Mouse (Mus musculus) adrenal gland, postnatal 4 days (tissue): Measurements from ENCODE around the gene Flvcr2. TPM values are rescaled to one million over a fixed set of nuclear protein-coding genes. Genes with fewer than 3 reads are reported as not detected.
"Not testable (repeated sequence)": the region's sequence is repeated elsewhere in the genome, so short reads cannot be mapped to it uniquely, and the experiment has no call there.

Experiments
- DNase-seq, 2 experiments: peaks; one replicate each; pipeline ENCODE4 v3.0.0; 2021 to 2022; ENCODE audit warnings: low spot score in 2 of 2, mixed read lengths in 2 of 2
- long read RNA-seq, 2 experiments: library from polyadenylated mRNA; stranded (forward); transcript quantifications; one replicate each; pipeline ENCODE4 v2.0.0; 2021
- total RNA-seq, 2 experiments: library from RNA; stranded (reverse); gene quantifications; 2 replicates each; pipeline ENCODE4 v1.2.3; 2021

Gene Flvcr2
- 1 to 10 TPM; 6.3 to 7.3 TPM for total RNA-seq
- long read RNA-seq, experiment 1, partial matches to known transcripts: 0 of 2 reads
- long read RNA-seq, experiment 1, other reads (novel, unspliced or antisense): 0 of 2 reads
- long read RNA-seq, experiment 2, transcript Flvcr2-201 (10 exons, 3,435 nt): major isoform, 10 of 14 reads
- long read RNA-seq, experiment 2, partial matches to known transcripts: 1 of 14 reads
- long read RNA-seq, experiment 2, other reads (novel, unspliced or antisense): 3 of 14 reads

DNA sequence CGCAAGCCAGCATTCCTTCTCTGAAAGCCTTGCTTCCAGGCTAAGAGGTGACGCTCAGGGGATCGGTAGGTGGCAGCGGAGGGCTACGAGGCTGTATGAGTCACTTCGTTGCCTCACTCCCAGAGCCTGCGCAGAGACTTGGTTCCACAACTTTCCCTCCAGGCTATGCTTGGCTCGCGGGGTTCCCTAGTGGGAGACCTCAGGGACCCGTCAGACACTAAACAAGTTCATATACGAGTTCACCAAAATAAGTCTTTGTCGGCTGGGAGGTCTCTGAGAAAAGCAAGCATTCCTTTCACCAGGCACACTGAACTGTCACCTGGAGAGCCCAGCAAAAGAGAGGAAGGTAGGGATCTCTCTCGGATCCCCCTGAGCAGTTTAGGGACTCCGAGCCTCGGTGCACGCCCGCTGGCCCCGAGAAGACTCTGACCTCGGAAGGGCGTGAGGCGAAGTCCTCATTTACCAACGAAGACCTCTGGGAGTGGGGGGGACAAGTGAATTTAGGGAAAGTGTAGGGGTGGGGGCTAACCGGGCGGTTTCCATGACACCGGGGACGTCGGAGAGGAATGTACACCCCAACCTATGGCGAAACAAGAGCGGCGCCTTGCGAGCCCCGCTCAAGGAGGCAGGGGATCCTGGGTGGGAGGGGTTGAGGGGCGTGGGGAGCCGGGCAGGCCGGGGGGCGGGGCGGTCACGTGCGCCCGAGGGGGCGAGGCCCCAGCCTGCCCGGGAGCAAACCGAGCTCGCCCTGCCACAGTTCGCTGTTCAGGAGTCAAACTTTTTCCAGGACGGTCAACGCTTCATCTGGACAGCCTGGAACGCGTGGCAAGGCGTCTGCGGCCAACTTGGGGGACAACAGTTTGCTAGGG lies at the start of gene Flvcr2:
Gene Flvcr2 (plus strand): TSS at position 713 of the 869 bp plus-strand sequence.
- peak; percentile 41 to 67 for DNase-seq

DNA sequence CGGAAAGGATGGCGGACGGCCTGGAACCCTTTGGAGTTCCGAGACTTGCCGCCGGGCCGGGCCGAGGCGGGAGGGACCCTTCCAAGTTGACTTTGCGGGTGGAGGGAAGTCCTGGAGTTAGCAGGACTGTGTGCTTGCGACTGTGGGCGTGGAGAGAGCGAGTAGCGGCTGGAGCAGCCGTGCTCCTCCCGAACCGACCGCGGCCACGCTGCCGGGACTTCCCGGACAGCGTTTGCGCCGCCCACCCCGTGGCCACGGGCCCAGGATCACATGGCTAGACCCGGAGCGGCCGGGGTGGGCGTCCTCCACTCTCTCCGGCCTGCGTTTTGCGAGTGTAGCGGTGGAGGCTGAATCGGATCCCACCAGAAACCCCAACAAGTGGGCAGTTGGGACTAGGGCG lies 48.2 kb upstream of the Flvcr2 start:
- DNase-seq: not testable (repeated sequence)

DNA sequence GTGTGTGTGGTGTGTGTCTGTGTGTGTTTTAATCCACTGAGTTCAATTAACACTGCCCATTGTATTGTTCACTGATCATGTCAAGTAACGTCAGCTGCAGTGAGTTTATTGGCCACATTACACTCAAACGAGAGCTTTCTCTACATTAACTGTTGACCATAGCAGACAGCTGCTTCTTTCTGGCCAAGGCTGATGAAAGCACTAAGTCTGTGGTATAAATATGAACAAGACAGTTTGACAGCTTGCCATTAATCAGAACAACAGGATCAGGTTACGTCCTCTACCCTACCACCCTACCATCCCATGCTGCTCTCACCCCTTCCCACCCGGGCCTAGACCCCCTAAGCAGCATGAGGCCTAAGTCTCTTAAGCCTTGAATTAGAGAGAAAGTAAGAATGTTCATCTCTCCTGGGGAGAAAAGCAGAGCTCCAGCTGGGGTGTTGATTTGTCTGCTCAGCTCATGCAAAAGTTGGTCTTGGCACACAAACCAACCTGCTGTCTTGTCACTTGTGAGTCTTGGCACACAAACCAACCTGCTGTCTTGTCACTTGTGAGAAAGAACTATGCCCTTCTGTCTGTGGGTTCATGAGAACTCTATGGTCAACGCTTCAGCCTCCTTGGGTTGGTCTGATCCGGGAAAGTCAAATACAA lies 46.0 kb upstream of the Flvcr2 start:
- DNase-seq: no peak

GRCm38 (mm10) chr12:85700842-85701223 lies 45.5 kb upstream of the Flvcr2 start:
- DNase-seq: no peak

GRCm38 (mm10) chr12:85702166-85703055 lies 43.9 kb upstream of the Flvcr2 start:
- DNase-seq: no peak

GRCm38 (mm10) chr12:85703507-85703906 lies 42.8 kb upstream of the Flvcr2 start:
- DNase-seq: no peak

DNA sequence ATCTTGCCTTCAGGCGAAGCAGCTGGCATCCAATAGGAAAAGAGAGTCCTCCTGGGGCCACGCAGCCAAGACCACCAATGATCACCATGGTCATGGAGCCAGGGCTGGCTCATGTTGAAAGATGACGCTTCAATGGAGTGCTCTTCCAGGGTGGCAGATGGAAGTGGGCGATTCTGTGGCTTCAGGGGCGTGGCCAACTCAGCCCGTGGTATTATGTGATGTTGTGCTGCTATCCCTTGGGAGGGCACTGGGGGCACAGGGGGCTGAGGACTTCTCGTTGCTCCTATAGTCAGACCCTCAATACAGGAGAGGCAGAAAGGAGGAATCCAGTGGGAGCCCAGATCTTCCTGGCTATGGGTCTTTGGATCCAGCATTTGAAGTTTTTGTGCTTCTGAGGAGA lies 41.8 kb upstream of the Flvcr2 start:
- DNase-seq: no peak

DNA sequence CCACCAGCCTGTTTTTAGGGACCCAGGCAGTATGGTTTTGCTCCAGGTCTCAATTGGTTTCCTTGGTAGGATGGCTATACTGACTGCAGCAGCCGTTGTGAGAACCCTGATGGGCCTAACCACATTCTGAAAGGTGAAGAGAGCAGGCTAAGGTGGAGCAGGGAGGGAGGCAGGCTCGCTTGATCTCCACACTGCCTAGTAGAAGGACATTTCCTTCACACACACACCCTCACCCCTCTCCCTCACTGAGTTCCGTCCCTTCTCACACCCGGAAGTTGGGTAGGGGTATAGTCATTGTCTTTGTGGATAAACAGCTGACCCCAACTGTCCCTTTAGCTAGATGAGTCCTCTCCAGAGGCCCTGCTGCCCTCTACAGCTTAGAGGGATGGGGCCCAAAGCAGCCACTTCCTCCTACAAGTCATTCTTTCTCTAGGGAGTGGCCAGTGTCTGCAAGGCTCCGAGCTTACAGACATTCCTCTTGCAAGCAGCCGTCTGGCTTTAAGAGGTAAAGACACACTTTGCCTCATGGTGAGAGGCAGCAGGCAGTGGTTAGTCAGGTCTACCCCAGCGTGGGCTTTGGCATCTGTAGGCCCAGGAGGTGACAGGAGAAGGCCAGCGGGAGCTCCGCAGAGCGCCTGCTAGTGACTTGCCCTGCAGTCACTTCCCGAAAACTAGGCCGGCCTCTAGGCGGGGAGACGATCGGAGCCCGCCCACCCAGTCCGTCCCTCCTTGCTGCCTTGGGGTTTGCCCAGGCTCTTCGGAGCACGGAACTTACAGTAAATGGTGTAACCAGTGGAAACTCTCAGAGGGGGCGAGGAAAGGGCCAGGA lies 41.1 kb upstream of the Flvcr2 start:
- peak; percentile 63 to 77 for DNase-seq

- DNase-seq: peak in 1 of 2 experiments; percentile 13
These were observed 40.4 kb upstream of the Flvcr2 start for GRCm38 (mm10) chr12:85705831-85706530.

GRCm38 (mm10) chr12:85706906-85707305 lies 39.4 kb upstream of the Flvcr2 start:
- DNase-seq: no peak

DNA sequence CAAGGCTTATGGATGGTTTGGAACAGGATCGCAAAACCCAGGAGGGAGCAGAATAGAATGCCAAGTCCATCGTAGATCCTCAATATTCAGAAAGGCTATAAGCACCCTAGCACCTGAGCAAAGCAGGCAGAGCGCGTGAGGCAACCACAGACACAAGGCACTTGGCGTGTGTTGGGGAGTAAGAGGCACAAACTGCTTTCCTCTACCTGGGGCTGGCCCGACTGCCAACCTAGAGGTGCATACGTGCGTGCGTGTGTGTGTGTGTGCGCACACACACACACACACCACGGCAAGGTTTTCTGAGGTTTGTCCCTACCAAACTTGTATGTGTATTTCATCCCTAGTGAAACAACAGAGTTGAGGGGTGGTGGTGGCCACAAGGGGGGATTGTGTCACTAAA lies 38.9 kb upstream of the Flvcr2 start:
- DNase-seq: no peak

DNA sequence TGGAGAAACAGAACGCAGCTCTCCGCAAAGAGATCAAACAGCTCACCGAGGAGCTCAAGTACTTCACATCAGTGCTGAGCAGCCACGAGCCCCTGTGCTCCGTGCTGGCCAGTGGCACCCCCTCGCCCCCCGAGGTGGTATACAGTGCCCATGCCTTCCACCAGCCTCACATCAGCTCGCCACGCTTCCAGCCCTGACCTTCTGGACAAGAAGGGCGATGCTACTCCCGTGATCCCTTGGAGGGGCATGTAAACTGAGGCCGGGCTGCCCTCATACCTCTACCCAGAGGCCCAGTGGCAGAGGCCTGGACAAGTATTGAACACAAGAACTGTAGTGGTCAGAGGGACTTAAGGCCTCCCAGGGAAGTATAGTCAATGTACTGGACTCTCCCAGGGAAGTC lies 37.8 kb upstream of the Flvcr2 start:
- no peak for DNase-seq

DNA sequence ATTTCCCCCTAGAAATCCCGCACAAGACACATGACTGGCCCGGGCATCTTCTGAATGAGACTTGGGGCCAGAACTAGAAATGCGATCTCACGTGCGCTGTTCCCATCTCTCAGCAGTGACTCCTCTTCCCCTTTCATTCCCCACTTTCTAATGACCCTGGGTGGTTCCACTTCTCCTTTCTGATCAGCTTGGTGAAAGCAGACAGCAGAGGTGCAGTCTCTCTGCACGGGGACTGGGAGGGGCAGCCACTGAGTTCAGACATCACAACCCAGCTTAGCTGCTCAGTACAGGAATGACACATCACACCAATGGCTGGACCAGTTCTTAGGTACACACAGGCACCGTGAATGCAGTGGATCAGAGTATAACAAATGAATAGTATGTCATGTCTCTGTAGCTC lies 35.6 kb upstream of the Flvcr2 start:
- no peak for DNase-seq

DNA sequence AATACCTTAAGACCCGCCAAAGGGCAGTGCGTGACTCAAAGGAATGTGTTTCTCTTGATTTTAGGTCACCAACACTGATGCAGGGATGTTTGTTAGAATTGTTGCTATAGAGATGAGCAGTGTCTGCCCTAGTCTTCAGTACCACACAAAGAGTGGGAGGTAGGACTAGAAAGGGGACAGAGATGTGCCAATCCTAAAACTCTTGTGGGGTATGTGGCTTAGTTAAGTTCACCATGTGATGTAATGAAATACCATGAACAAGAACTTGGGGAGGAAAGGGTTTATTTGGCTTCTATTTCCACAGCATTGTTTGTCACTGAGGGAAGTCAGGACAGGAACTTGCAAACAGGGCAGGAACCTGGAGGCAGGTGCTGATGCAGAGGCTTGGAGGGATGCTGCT lies 33.8 kb upstream of the Flvcr2 start:
- no peak for DNase-seq

- no peak for DNase-seq
These were observed 32.2 kb upstream of the Flvcr2 start for GRCm38 (mm10) chr12:85714126-85714525.

DNA sequence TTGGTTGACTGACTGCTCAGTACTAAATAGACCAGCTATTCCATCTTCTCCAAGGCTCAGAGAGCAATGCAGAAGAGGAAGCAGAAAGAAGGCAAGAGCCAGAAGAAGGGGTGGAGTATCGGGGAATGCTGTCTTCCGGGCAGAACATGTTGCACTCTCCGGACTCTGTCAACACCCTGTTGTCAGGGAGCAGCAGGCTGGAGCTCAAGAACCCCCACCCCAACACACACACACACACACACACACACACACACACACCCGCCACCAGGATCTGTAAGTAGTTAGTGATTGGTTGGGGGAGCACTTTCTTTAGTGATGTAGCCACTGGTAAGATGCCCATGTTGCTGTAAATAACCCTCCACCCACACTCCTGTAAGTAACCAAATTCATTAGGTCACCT lies 21.0 kb upstream of the Flvcr2 start:
- no peak for DNase-seq

DNA sequence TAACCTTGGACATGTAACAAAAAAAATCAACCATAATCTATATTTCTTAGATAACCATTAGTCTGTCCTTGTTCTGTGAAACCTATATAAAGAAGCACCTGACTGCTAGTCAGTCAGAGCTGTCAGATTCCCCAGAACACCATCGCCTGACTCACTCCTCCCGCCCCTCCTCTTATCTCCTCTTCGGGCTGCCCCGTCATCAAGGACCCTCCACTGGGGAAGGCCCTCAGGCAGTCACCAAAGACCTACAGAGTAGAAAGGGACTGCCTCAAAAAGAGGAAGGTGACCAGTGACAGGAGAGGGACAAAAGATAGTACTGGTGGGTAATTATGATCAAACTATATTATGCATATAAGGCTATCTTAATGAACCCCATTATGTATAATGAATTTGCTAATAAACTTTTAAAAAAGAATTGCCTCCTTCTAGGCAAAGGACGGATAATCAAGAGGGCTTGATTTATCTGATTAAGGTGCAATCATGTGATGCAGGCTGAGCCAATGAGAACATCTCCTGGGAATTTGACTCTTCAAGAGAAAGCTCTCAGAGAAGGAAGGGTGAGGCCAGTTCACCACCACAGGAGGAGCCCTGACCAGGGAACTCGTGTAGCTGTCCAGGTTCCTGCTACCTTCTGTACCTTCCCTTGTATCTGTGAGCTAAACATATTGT lies 19.5 kb upstream of the Flvcr2 start:
- DNase-seq: no peak

- no peak for DNase-seq
These were observed 18.2 kb upstream of the Flvcr2 start for GRCm38 (mm10) chr12:85728181-85728580.
